Mouse (Mus musculus) layer of hippocampus, postnatal 25 days (tissue): ENCODE results near the gene Palm. TPM values are rescaled to one million over a fixed set of nuclear protein-coding genes. Genes with fewer than 3 reads are reported as not detected.

Experiments used
- DNase-seq, 2 experiments: peaks; one replicate each; pipeline ENCODE4 v3.0.0; 2022; ENCODE audit warnings: mixed read lengths in 2 of 2, low spot score in 1 of 2; ENCODE audit errors: extremely low spot score in 1 of 2
- total RNA-seq, 2 experiments: library from RNA; stranded (reverse); gene quantifications; 2 replicates each; pipeline ENCODE4 v1.2.3; 2021

Gene Palm
- total RNA-seq, 2 experiments from 2014 or later = 307 to 325 TPM

GRCm38 (mm10) chr10:79769329-79769728 is 24.0 kb upstream of the Palm start:
- DNase-seq = no peak

GRCm38 (mm10) chr10:79772320-79772719 is 21.1 kb upstream of the Palm start:
- no peak for DNase-seq

- DNase-seq = no peak
Measured at GRCm38 (mm10) chr10:79773208-79773607, 20.2 kb upstream of the Palm start.

GRCm38 (mm10) chr10:79774486-79775279 is 18.7 kb upstream of the Palm start:
- no peak for DNase-seq

- DNase-seq = no peak
Measured at GRCm38 (mm10) chr10:79777103-79777531, 16.3 kb upstream of the Palm start, which contains the start of gene Fstl3. TSS of gene Fstl3 (plus strand) at chr10:79777272.

GRCm38 (mm10) chr10:79778006-79778405 is 15.4 kb upstream of the Palm start:
- no peak for DNase-seq

GRCm38 (mm10) chr10:79779193-79779592 is 14.2 kb upstream of the Palm start:
- no peak for DNase-seq

- DNase-seq = peak; percentile 96
Measured at GRCm38 (mm10) chr10:79779784-79780663, 13.3 kb upstream of the Palm start.

GRCm38 (mm10) chr10:79780664-79781015 is 12.7 kb upstream of the Palm start:
- no peak for DNase-seq

- no peak for DNase-seq
Measured at GRCm38 (mm10) chr10:79781139-79781538, 12.2 kb upstream of the Palm start.

GRCm38 (mm10) chr10:79781956-79782355 is 11.4 kb upstream of the Palm start:
- no peak for DNase-seq

- no peak for DNase-seq
Measured at GRCm38 (mm10) chr10:79783050-79783449, 10.3 kb upstream of the Palm start.

- peak in 1 of 2 experiments; percentile 61 for DNase-seq
Measured at GRCm38 (mm10) chr10:79783920-79784800, 9.2 kb upstream of the Palm start.

- DNase-seq = peak; percentile 58 to 92
Measured at GRCm38 (mm10) chr10:79788386-79789158, 4.8 kb upstream of the Palm start.

- DNase-seq = no peak
Measured at GRCm38 (mm10) chr10:79789581-79789980, 3.8 kb upstream of the Palm start.

- DNase-seq = no peak
Measured at GRCm38 (mm10) chr10:79790861-79791260, 2.5 kb upstream of the Palm start, which contains the start of gene Prss57. TSS of gene Prss57 (minus strand) at chr10:79790961.

- DNase-seq = no peak
Measured at GRCm38 (mm10) chr10:79792339-79793040, 882 bp upstream of the Palm start.

GRCm38 (mm10) chr10:79793738-79794490 is 542 bp downstream of the Palm start:
- DNase-seq = peak in 1 of 2 experiments; percentile 42
